ENCODE assay signal across 8 mouse cellular contexts in genomic region chr7:129801431-129801847, GRCm38 (mm10).
A peak's percentile ranks its signal among the peaks of the same experiment; 100 is the strongest.
DNase-seq lines count a peak whose midpoint lies in the region; ATAC-seq lines count a peak whose summit lies in the region.

No protein-coding gene starts in this region.

- H3K4me1 ChIP-seq in lung, embryonic 16.5 days (replicated peaks; ENCODE audit: control insufficient read depth, insufficient read depth, low read length) = peaks cover 43% of the 10 kb centered on the region
- peaks cover 24% of the 10 kb centered on the region for H3K4me1 ChIP-seq in embryonic facial prominence, embryonic 12.5 days
- H3K4me1 ChIP-seq in heart, embryonic 12.5 days (replicated peaks) = peaks cover 31% of the 10 kb centered on the region

- H3K9ac ChIP-seq in lung, embryonic 16.5 days (ENCODE audit: low read length) = no peak overlapping the region
- no peak overlapping the region for H3K9ac ChIP-seq in embryonic facial prominence, embryonic 12.5 days
- H3K9ac ChIP-seq in heart, embryonic 12.5 days = no peak overlapping the region

- no peak overlapping the region for H3K4me2 ChIP-seq in lung, embryonic 16.5 days (ENCODE audit: low read depth, low read length)
- no peak overlapping the region for H3K4me2 ChIP-seq in embryonic facial prominence, embryonic 12.5 days (replicated peaks)
- no peak overlapping the region for H3K4me2 ChIP-seq in heart, embryonic 12.5 days

- WGBS in lung, embryonic 16.5 days = 24% methylated on average over 2 of the region's 2 CpGs
- WGBS in embryonic facial prominence, embryonic 12.5 days = 54% methylated on average over 2 of the region's 2 CpGs
- WGBS in heart, embryonic 12.5 days = 44% methylated on average over 2 of the region's 2 CpGs

- H3K27me3 ChIP-seq in lung, embryonic 16.5 days (ENCODE audit: control insufficient read depth, insufficient read depth, low read depth, low read length) = no peaks in the 10 kb centered on the region
- no peaks in the 10 kb centered on the region for H3K27me3 ChIP-seq in embryonic facial prominence, embryonic 12.5 days
- H3K27me3 ChIP-seq in heart, embryonic 12.5 days (replicated peaks) = no peaks in the 10 kb centered on the region

- H3K36me3 ChIP-seq in lung, embryonic 16.5 days (ENCODE audit: control insufficient read depth, insufficient read depth, low read length) = no peaks in the 10 kb centered on the region
- H3K36me3 ChIP-seq in embryonic facial prominence, embryonic 12.5 days = no peaks in the 10 kb centered on the region
- no peaks in the 10 kb centered on the region for H3K36me3 ChIP-seq in heart, embryonic 12.5 days

- H3K9me3 ChIP-seq in lung, embryonic 16.5 days (ENCODE audit: control insufficient read depth, low read length) = no peaks in the 10 kb centered on the region
- no peaks in the 10 kb centered on the region for H3K9me3 ChIP-seq in embryonic facial prominence, embryonic 12.5 days
- no peaks in the 10 kb centered on the region for H3K9me3 ChIP-seq in heart, embryonic 12.5 days (replicated peaks)

- ATAC-seq in lung, embryonic 16.5 days (ENCODE audit: low read depth) = peak; percentile 43
- no peak for ATAC-seq in embryonic facial prominence, embryonic 12.5 days (ENCODE audit: insufficient number of reproducible peaks, insufficient read depth, low FRiP score, low TSS enrichment)
- ATAC-seq in heart, embryonic 12.5 days (ENCODE audit: insufficient number of reproducible peaks, low FRiP score) = peak; percentile 75; the same call in 1 of the 2 replicates

- H3K27ac ChIP-seq in lung, embryonic 16.5 days (ENCODE audit: low read length) = peak overlapping the region; percentile 87
- H3K27ac ChIP-seq in embryonic facial prominence, embryonic 12.5 days = peak overlapping the region; percentile 63; the same call in 1 of the 2 replicates
- H3K27ac ChIP-seq in heart, embryonic 12.5 days (ENCODE audit: poor library complexity, severe bottlenecking) = peak overlapping the region; percentile 57

- DNase-seq in lung, adult 18-20 months = no peak
- DNase-seq in layer of hippocampus, postnatal 14 days (ENCODE audit: low spot score in 2 of 2) = peak; percentile 17 to 62
- DNase-seq in liver = no peak
- no peak for DNase-seq in cerebellum, postnatal 25 days
- no peak for DNase-seq in cerebellum, postnatal 36 days

- H3K4me3 ChIP-seq in lung, embryonic 16.5 days (ENCODE audit: low read length) = no peak overlapping the region
- H3K4me3 ChIP-seq in embryonic facial prominence, embryonic 12.5 days = no peak overlapping the region
- no peak overlapping the region for H3K4me3 ChIP-seq in heart, embryonic 12.5 days

Comparison
In these comparisons a context has a peak if more than half of its experiments do, and no peak if none do; other contexts are left out.
1. DNase-seq: peak in layer of hippocampus, postnatal 14 days (2 of 2); none in lung, adult 18-20 months (0 of 2), liver (single experiment), cerebellum, postnatal 25 days (0 of 2) and cerebellum, postnatal 36 days (0 of 2).
2. Peak in every context shown above with its lines, with median percentiles within 50 percentile points of each other: H3K27ac ChIP-seq.